Mouse (Mus musculus): ENCODE results near the gene Gm6588.

- TF ChIP-seq CTCF (IDR thresholded peaks at IDR 0.05) (no peak), POLR2A (IDR thresholded peaks at IDR 0.05; ENCODE audit: insufficient read depth, low read depth, low read length) (no peak), EP300 (IDR thresholded peaks at IDR 0.05; ENCODE audit: insufficient read depth, low read depth, low read length) (no peak)
Measured at GRCm38 (mm10) chr5:112418023-112418422, 31.2 kb upstream of the Gm6588 start.
